Mouse (Mus musculus): ENCODE measurements at regions not wholly inside any gene's neighbourhood (a gene's known extent, or its start where the extent isn't known, plus 50 kb on each side); places are given as distances from the start of the nearest gene placed in this dataset.

GRCm38 (mm10) chr4:83166867-83167814 is 115.0 kb upstream of the Frem1 start:
- ATAC-seq (ENCODE audit: low FRiP score) (no peak), DNase-seq (ENCODE audit: low spot score, missing footprints) (no peak)
- no peak overlapping the region for H3K4me2 ChIP-seq
- no peaks in the 10 kb centered on the region; the same call in 1 of the 2 replicates for H3K36me3 ChIP-seq (ENCODE audit: control insufficient read depth, insufficient read depth, low read length)
- H3K9me3 ChIP-seq (ENCODE audit: control insufficient read depth, low read length) = no peaks in the 10 kb centered on the region
- 82% methylated on average over 12 of the region's 12 CpGs for WGBS
- H3K27me3 ChIP-seq (ENCODE audit: control insufficient read depth, insufficient read depth, low read length) = no peaks in the 10 kb centered on the region
- no peak overlapping the region for H3K4me3 ChIP-seq (ENCODE audit: low read depth, low read length)
- H3K27ac ChIP-seq (ENCODE audit: low read depth, low read length) = no peak overlapping the region
- H3K4me1 ChIP-seq (ENCODE audit: control insufficient read depth, insufficient read depth, low read length) = no peaks in the 10 kb centered on the region
- no peak overlapping the region for H3K9ac ChIP-seq (ENCODE audit: low read length)

GRCm38 (mm10) chr4:83146740-83147139 is 94.6 kb upstream of the Frem1 start:
- H3K4me2 ChIP-seq = no peak overlapping the region

GRCm38 (mm10) chr4:83145738-83146217 is 93.6 kb upstream of the Frem1 start:
- no peaks in the 10 kb centered on the region for H3K9me3 ChIP-seq (ENCODE audit: control insufficient read depth, low read length)
- no peak overlapping the region for H3K4me3 ChIP-seq (ENCODE audit: low read depth, low read length)
- peak; percentile 81 for DNase-seq (ENCODE audit: low spot score, missing footprints)
- H3K9ac ChIP-seq (ENCODE audit: low read length) = no peak overlapping the region
- no peaks in the 10 kb centered on the region for H3K4me1 ChIP-seq (ENCODE audit: control insufficient read depth, insufficient read depth, low read length)
- no peak overlapping the region for H3K4me2 ChIP-seq
- ATAC-seq (ENCODE audit: low FRiP score) = 0 out of 2 replicates have a peak, but pooled peaks have one; percentile 30
- H3K36me3 ChIP-seq (ENCODE audit: control insufficient read depth, insufficient read depth, low read length) = no peaks in the 10 kb centered on the region
- H3K27me3 ChIP-seq (ENCODE audit: control insufficient read depth, insufficient read depth, low read length) = no peaks in the 10 kb centered on the region
- WGBS = 8% methylated on average over 8 of the region's 8 CpGs
- no peak overlapping the region for H3K27ac ChIP-seq (ENCODE audit: low read depth, low read length)

More at GRCm38 (mm10) chr4:83146740-83147139, 94.6 kb upstream of the Frem1 start:
- Histone ChIP-seq H3K9ac (ENCODE audit: low read length) (no peak overlapping the region), H3K4me1 (ENCODE audit: control insufficient read depth, insufficient read depth, low read length) (no peaks in the 10 kb centered on the region), H3K36me3 (ENCODE audit: control insufficient read depth, insufficient read depth, low read length) (no peaks in the 10 kb centered on the region), H3K27me3 (ENCODE audit: control insufficient read depth, insufficient read depth, low read length) (no peaks in the 10 kb centered on the region), H3K27ac (ENCODE audit: low read depth, low read length) (no peak overlapping the region), H3K9me3 (ENCODE audit: control insufficient read depth, low read length) (no peaks in the 10 kb centered on the region), H3K4me3 (ENCODE audit: low read depth, low read length) (no peak overlapping the region)
- WGBS = 92% methylated on average over 3 of the region's 3 CpGs
- DNase-seq (ENCODE audit: low spot score, missing footprints) = peak; percentile 59
- ATAC-seq (ENCODE audit: low FRiP score) = no peak

DNA sequence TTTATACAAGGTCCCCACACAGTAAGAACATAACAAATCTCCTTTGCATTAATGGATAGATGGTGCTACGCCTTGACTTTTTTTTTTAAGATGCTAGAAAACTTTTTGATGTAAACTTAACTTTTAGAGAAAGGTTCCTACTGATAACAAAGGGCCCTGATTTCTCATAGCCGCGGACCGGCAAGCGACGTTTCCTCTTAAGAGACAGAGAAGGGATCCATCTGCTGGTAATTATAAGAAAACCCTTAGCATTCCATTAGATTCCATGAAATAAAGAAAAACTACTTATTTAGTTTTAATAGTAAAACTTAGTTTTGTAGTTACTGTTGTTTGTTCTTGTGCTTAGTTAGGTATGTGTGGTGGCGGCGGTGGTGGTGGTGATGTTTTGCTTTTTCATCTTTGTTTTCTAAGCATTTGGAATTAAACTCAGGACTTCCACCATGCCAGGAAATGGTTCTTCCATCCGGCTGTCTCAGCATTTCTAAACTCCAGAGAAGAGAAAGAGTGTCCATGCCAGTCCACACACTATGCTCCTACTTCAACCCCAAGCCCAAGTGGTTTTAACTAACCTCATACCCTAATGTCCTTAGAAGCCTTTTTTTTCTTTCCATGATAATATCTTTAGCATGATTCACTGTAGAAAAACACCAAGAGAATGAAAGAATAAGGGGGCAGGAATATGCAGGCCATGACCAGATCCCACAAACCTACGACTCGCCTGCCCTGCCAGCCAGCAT is 92.8 kb upstream of the Frem1 start:
- H3K4me1 ChIP-seq (ENCODE audit: control insufficient read depth, insufficient read depth, low read length) = no peaks in the 10 kb centered on the region
- no peak overlapping the region for H3K27ac ChIP-seq (ENCODE audit: low read depth, low read length)
- ATAC-seq (ENCODE audit: low FRiP score) (no peak), DNase-seq (ENCODE audit: low spot score, missing footprints) (peak; percentile 85)
- H3K36me3 ChIP-seq (ENCODE audit: control insufficient read depth, insufficient read depth, low read length) = no peaks in the 10 kb centered on the region
- H3K4me3 ChIP-seq (ENCODE audit: low read depth, low read length) = no peak overlapping the region
- H3K9ac ChIP-seq (ENCODE audit: low read length) = no peak overlapping the region
- H3K4me2 ChIP-seq = no peak overlapping the region
- no peaks in the 10 kb centered on the region for H3K9me3 ChIP-seq (ENCODE audit: control insufficient read depth, low read length)
- 61% methylated on average over 11 of the region's 11 CpGs for WGBS
- no peaks in the 10 kb centered on the region for H3K27me3 ChIP-seq (ENCODE audit: control insufficient read depth, insufficient read depth, low read length)

DNA sequence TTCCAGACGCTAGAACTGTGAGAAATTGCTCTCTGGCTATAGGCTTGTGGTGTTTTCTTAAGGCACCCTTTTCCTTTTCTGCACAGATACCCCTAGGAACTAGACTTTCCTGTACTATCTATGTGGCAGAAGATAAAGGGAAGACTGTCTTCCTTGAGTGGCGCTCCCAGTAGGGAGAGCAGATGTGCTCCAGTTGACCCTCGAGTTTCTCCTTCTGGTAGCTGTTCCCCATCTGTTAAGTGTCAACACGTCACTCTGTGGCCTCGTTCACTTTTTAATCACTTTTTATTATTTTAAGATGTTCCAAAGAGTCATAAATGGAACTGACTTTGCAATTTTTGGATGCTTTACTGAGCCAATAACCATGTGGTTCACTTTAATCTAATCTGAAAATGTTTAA is 89.6 kb upstream of the Frem1 start:
- Histone ChIP-seq H3K27me3 (ENCODE audit: control insufficient read depth, insufficient read depth, low read length) (no peaks in the 10 kb centered on the region), H3K9me3 (ENCODE audit: control insufficient read depth, low read length) (no peaks in the 10 kb centered on the region), H3K4me2 (no peak overlapping the region), H3K36me3 (ENCODE audit: control insufficient read depth, insufficient read depth, low read length) (no peaks in the 10 kb centered on the region), H3K4me3 (ENCODE audit: low read depth, low read length) (no peak overlapping the region), H3K27ac (ENCODE audit: low read depth, low read length) (no peak overlapping the region), H3K9ac (ENCODE audit: low read length) (no peak overlapping the region), H3K4me1 (ENCODE audit: control insufficient read depth, insufficient read depth, low read length) (no peaks in the 10 kb centered on the region)
- ATAC-seq (ENCODE audit: low FRiP score) (no peak), DNase-seq (ENCODE audit: low spot score, missing footprints) (peak; percentile 72)
- 80% methylated on average over 5 of the region's 5 CpGs for WGBS

DNA sequence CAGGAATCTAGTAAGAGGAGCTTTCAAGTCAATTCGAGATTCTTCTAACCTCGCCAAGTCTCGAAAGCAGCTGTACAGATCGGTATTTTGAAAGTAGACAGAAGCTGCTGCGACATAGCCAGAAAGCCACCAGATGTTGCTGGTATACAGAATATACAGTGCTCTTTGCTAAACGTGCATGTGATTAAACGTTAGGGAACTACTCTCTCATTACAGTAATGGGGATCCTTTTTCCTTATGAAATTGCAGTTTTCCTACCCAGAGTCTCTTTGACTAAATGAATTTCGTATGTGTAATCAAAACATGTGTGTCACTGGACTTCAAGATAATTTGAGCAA is 70.5 kb upstream of the Frem1 start:
- Histone ChIP-seq H3K36me3 (ENCODE audit: control insufficient read depth, insufficient read depth, low read length) (no peaks in the 10 kb centered on the region), H3K27me3 (ENCODE audit: control insufficient read depth, insufficient read depth, low read length) (no peaks in the 10 kb centered on the region), H3K4me3 (ENCODE audit: low read depth, low read length) (no peak overlapping the region), H3K9me3 (ENCODE audit: control insufficient read depth, low read length) (no peaks in the 10 kb centered on the region), H3K9ac (ENCODE audit: low read length) (no peak overlapping the region), H3K27ac (ENCODE audit: low read depth, low read length) (no peak overlapping the region), H3K4me2 (no peak overlapping the region), H3K4me1 (ENCODE audit: control insufficient read depth, insufficient read depth, low read length) (no peaks in the 10 kb centered on the region)
- DNase-seq (ENCODE audit: low spot score, missing footprints) (no peak), ATAC-seq (ENCODE audit: low FRiP score) (no peak)
- 91% methylated on average over 8 of the region's 8 CpGs for WGBS

GRCm38 (mm10) chr4:83122003-83122667 is 70.0 kb upstream of the Frem1 start:
- H3K4me2 ChIP-seq = no peak overlapping the region
- WGBS = 92% methylated on average over 6 of the region's 6 CpGs
- H3K4me1 ChIP-seq (ENCODE audit: control insufficient read depth, insufficient read depth, low read length) = no peaks in the 10 kb centered on the region
- no peak overlapping the region for H3K9ac ChIP-seq (ENCODE audit: low read length)
- no peak overlapping the region for H3K4me3 ChIP-seq (ENCODE audit: low read depth, low read length)
- H3K36me3 ChIP-seq (ENCODE audit: control insufficient read depth, insufficient read depth, low read length) = no peaks in the 10 kb centered on the region
- DNase-seq (ENCODE audit: low spot score, missing footprints) = no peak
- ATAC-seq (ENCODE audit: low FRiP score) = no peak
- H3K9me3 ChIP-seq (ENCODE audit: control insufficient read depth, low read length) = no peaks in the 10 kb centered on the region
- no peak overlapping the region for H3K27ac ChIP-seq (ENCODE audit: low read depth, low read length)
- no peaks in the 10 kb centered on the region for H3K27me3 ChIP-seq (ENCODE audit: control insufficient read depth, insufficient read depth, low read length)

GRCm38 (mm10) chr4:83108659-83108967 is 56.5 kb upstream of the Frem1 start:
- H3K4me1 ChIP-seq (ENCODE audit: control insufficient read depth, insufficient read depth, low read length) = no peaks in the 10 kb centered on the region
- H3K27ac ChIP-seq (ENCODE audit: low read depth, low read length) = no peak overlapping the region
- H3K36me3 ChIP-seq (ENCODE audit: control insufficient read depth, insufficient read depth, low read length) = no peaks in the 10 kb centered on the region
- DNase-seq (ENCODE audit: low spot score, missing footprints) = no peak
- H3K4me3 ChIP-seq (ENCODE audit: low read depth, low read length) = no peak overlapping the region
- WGBS = 66% methylated on average over 3 of the region's 3 CpGs
- ATAC-seq (ENCODE audit: low FRiP score) = no peak
- no peak overlapping the region for H3K9ac ChIP-seq (ENCODE audit: low read length)
- no peaks in the 10 kb centered on the region for H3K27me3 ChIP-seq (ENCODE audit: control insufficient read depth, insufficient read depth, low read length)
- H3K4me2 ChIP-seq = no peak overlapping the region
- H3K9me3 ChIP-seq (ENCODE audit: control insufficient read depth, low read length) = no peaks in the 10 kb centered on the region

Data from midbrain, embryonic 11.5 days (tissue).